Mouse (Mus musculus) CH12.LX (cell line): ENCODE data around the gene Capn13.

ENCODE experiments used
- BHLHE40 ChIP-seq: IDR thresholded peaks from 2 replicates; pipeline ENCODE4 v1.6.1; 2011; ENCODE audit warnings: mild to moderate bottlenecking, low read depth, low read length, improper control_type of control experiment
- CHD2 ChIP-seq: IDR thresholded peaks from 2 replicates; pipeline ENCODE4 v1.6.1; 2011; ENCODE audit warnings: low read length, improper control_type of control experiment
- CTCF ChIP-seq, 2 experiments: IDR thresholded peaks in 1 of 2; conservative IDR thresholded peaks in 1 of 2; 2 replicates each; pipeline ENCODE4 v1.5.1; 2011 to 2012; ENCODE audit warnings: low read depth in 2 of 2, low read length in 2 of 2, improper control_type of control experiment in 1 of 2, inconsistent platforms in 1 of 2, mild to moderate bottlenecking in 1 of 2, moderate library complexity in 1 of 2
- HCFC1 ChIP-seq: IDR thresholded peaks from 2 replicates; pipeline ENCODE4 v1.6.1; 2012; ENCODE audit warnings: low read depth, mild to moderate bottlenecking, inconsistent platforms, low read length, improper control_type of control experiment
- JUND ChIP-seq: conservative IDR thresholded peaks from 2 replicates; pipeline ENCODE4 v1.6.1; 2011; ENCODE audit warnings: low read depth, low read length, improper control_type of control experiment
- MYC ChIP-seq: IDR thresholded peaks from 2 replicates; pipeline ENCODE4 v1.6.1; 2011; ENCODE audit warnings: low read depth, mild to moderate bottlenecking, improper control_type of control experiment, low read length
- POLR2A ChIP-seq: IDR thresholded peaks from 2 replicates; pipeline ENCODE4 v1.6.1; 2011; ENCODE audit warnings: low read depth, mild to moderate bottlenecking, improper control_type of control experiment, low read length
- RCOR1 ChIP-seq: conservative IDR thresholded peaks from 2 replicates; pipeline ENCODE4 v1.6.1; 2012; ENCODE audit warnings: low read depth, mild to moderate bottlenecking, inconsistent platforms, low read length, improper control_type of control experiment
- UBTF ChIP-seq: IDR thresholded peaks from 2 replicates; pipeline ENCODE4 v1.6.1; 2012; ENCODE audit warnings: low read depth, mild to moderate bottlenecking, inconsistent platforms, low read length, improper control_type of control experiment, moderate library complexity

DNA sequence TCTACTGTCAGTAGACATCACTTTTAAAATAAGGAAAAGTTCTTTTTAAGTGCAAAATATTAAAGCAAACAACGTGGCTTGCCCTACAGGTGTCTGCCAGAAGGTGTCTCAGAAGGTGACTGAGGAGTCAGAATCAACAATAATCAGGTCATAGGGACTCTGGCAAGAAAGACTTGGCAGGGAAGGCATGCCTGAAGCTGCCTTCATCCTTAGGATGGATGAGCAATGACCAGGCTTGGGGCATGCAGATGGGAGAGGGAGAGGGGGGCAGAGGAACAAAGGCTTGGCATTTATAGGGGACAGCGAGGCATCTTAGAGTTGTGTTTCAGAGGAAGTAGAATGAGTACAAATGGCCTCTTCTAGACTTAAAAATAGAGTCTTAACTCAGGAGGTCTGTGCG lies 76.7 kb downstream of the Capn13 start:
- TF ChIP-seq CTCF (conservative IDR thresholded peaks at IDR 0.05 in 1 of 2, IDR thresholded peaks at IDR 0.05 in 1 of 2; ENCODE audit: low read depth in 2 of 2, low read length in 2 of 2) = no peak
- no peak for TF ChIP-seq POLR2A
- TF ChIP-seq HCFC1 = no peak
- no peak for TF ChIP-seq CHD2
- no peak for TF ChIP-seq MYC
- TF ChIP-seq RCOR1 = no peak
- TF ChIP-seq UBTF = no peak
- no peak for TF ChIP-seq JUND
- TF ChIP-seq BHLHE40 = no peak
